Mouse (Mus musculus) forebrain, embryonic 14.5 days (tissue): ENCODE data around the gene Naa15. TPM values are rescaled to one million over a fixed set of nuclear protein-coding genes. Genes with fewer than 3 reads are reported as not detected.

Source experiments
- ATAC-seq: fragments of 200-750 bp; cut with Nextera tagmentation; 2 replicates; pipeline ENCODE4 v1.8.0; 2017; ENCODE audit warnings: mild to moderate bottlenecking, moderate library complexity
- DNase-seq: peaks from one replicate; pipeline ENCODE4 v3.0.0-alpha.2; 2015; ENCODE audit warnings: low spot score
- H3K27ac ChIP-seq: fragments of 300-500 bp; sonication (generic); 2 replicates; pipeline ENCODE4 v1.5.1; 2014; ENCODE audit warnings: low read depth, mild to moderate bottlenecking, control low read depth, low read length, moderate library complexity
- H3K27me3 ChIP-seq: fragments of 300-500 bp; sonication (generic); replicated peaks from 2 replicates; pipeline ENCODE4 v1.6.1; 2014; ENCODE audit warnings: low read length, control low read depth, mixed read lengths; ENCODE audit not compliant: control insufficient read depth, insufficient read depth
- H3K36me3 ChIP-seq: fragments of 300-500 bp; sonication (generic); 2 replicates; pipeline ENCODE4 v1.6.1; 2014; ENCODE audit warnings: low read length, control low read depth; ENCODE audit not compliant: control insufficient read depth, insufficient read depth
- H3K4me1 ChIP-seq: fragments of 300-500 bp; sonication (generic); 2 replicates; pipeline ENCODE4 v1.6.1; 2014; ENCODE audit warnings: antibody characterized with exemption, low read length, control low read depth; ENCODE audit not compliant: control insufficient read depth, insufficient read depth
- H3K4me2 ChIP-seq: fragments of 300-500 bp; sonication (generic); 2 replicates; pipeline ENCODE4 v1.6.1; 2014; ENCODE audit warnings: mild to moderate bottlenecking, control low read depth, low read length
- H3K4me3 ChIP-seq: fragments of 300-500 bp; sonication (generic); 2 replicates; pipeline ENCODE4 v1.5.1; 2014; ENCODE audit warnings: low read depth, low read length, control low read depth
- H3K9ac ChIP-seq: fragments of 300-500 bp; sonication (generic); 2 replicates; pipeline ENCODE4 v1.6.1; 2014; ENCODE audit warnings: mild to moderate bottlenecking, low read length, control low read depth, moderate library complexity
- H3K9me3 ChIP-seq: fragments of 300-500 bp; sonication (generic); replicated peaks from 2 replicates; pipeline ENCODE4 v1.6.1; 2016; ENCODE audit warnings: low read length, control low read depth, mixed read lengths; ENCODE audit not compliant: control insufficient read depth
- WGBS: fragments of 180-500 bp; shearing (Covaris S2); extraction: QIAGEN DNeasy Blood & Tissue Kit; methylation state at CpG from one replicate; pipeline ENCODE4 v1.1.7; 2014; 5-methylcytosine and 5-hydroxymethylcytosine counted together
- polyA plus RNA-seq: library from polyadenylated mRNA; unstranded; fragments of >200 nt; fragmentation: Nextera tagmentation; extraction: Ambion mirVana; gene quantifications from 2 replicates; pipeline ENCODE4 v1.2.1, GENCODE M21; 2014

Gene Naa15
- polyA plus RNA-seq, 1 experiment from 2014 or later = 26.6 TPM

- 49% methylated on average over 31 of the region's 31 CpGs for WGBS
- Histone ChIP-seq H3K27me3 (no peaks in the 10 kb centered on the region), H3K4me1 (no peaks in the 10 kb centered on the region), H3K4me2 (peak overlapping the region; percentile 43), H3K27ac (no peak overlapping the region), H3K9me3 (no peaks in the 10 kb centered on the region), H3K36me3 (no peaks in the 10 kb centered on the region), H3K4me3 (peak overlapping the region; percentile 13; the same call in 1 of the 2 replicates), H3K9ac (no peak overlapping the region; the same call in 1 of the 2 replicates)
- ATAC-seq (no peak), DNase-seq (peak; percentile 72)
Observed at GRCm38 (mm10) chr3:51377878-51378664, 36.9 kb upstream of the Naa15 start.

GRCm38 (mm10) chr3:51378665-51378946 lies 36.3 kb upstream of the Naa15 start:
- Histone ChIP-seq H3K9ac (no peak overlapping the region), H3K27ac (no peak overlapping the region), H3K4me1 (no peaks in the 10 kb centered on the region), H3K4me2 (no peak overlapping the region; the same call in 1 of the 2 replicates), H3K9me3 (no peaks in the 10 kb centered on the region), H3K4me3 (no peak overlapping the region), H3K36me3 (no peaks in the 10 kb centered on the region), H3K27me3 (no peaks in the 10 kb centered on the region)
- ATAC-seq (no peak), DNase-seq (no peak)
- WGBS = 83% methylated on average over 3 of the region's 3 CpGs

GRCm38 (mm10) chr3:51379786-51380659 lies 34.9 kb upstream of the Naa15 start:
- H3K36me3 ChIP-seq = no peaks in the 10 kb centered on the region
- ATAC-seq (no peak), DNase-seq (no peak)
- no peaks in the 10 kb centered on the region for H3K4me1 ChIP-seq
- H3K27ac ChIP-seq = no peak overlapping the region
- no peak overlapping the region for H3K4me2 ChIP-seq
- H3K9me3 ChIP-seq = no peaks in the 10 kb centered on the region
- no peaks in the 10 kb centered on the region for H3K27me3 ChIP-seq
- WGBS = 90% methylated on average over 5 of the region's 5 CpGs
- no peak overlapping the region for H3K4me3 ChIP-seq
- no peak overlapping the region for H3K9ac ChIP-seq

- Histone ChIP-seq H3K27ac (no peak overlapping the region), H3K9me3 (no peaks in the 10 kb centered on the region), H3K4me1 (no peaks in the 10 kb centered on the region), H3K4me2 (no peak overlapping the region), H3K4me3 (no peak overlapping the region), H3K27me3 (no peaks in the 10 kb centered on the region), H3K36me3 (no peaks in the 10 kb centered on the region), H3K9ac (no peak overlapping the region)
- ATAC-seq (no peak), DNase-seq (no peak)
- 78% methylated on average over 2 of the region's 5 CpGs for WGBS
Observed at GRCm38 (mm10) chr3:51380660-51381014, 34.3 kb upstream of the Naa15 start.

- no peak for DNase-seq
- 29% methylated on average over 12 of the region's 12 CpGs for WGBS
- no peaks in the 10 kb centered on the region for H3K4me1 ChIP-seq
- no peaks in the 10 kb centered on the region for H3K27me3 ChIP-seq
- no peaks in the 10 kb centered on the region for H3K9me3 ChIP-seq
- no peaks in the 10 kb centered on the region for H3K36me3 ChIP-seq
- no peak overlapping the region for H3K4me3 ChIP-seq
- H3K27ac ChIP-seq = no peak overlapping the region
- no peak overlapping the region for H3K4me2 ChIP-seq
- no peak overlapping the region for H3K9ac ChIP-seq
- no peak for ATAC-seq
Observed at GRCm38 (mm10) chr3:51383409-51383808, 31.5 kb upstream of the Naa15 start.

GRCm38 (mm10) chr3:51386441-51387133 lies 28.4 kb upstream of the Naa15 start:
- Histone ChIP-seq H3K27me3 (no peaks in the 10 kb centered on the region), H3K4me2 (no peak overlapping the region), H3K4me1 (no peaks in the 10 kb centered on the region), H3K9me3 (no peaks in the 10 kb centered on the region), H3K9ac (no peak overlapping the region), H3K4me3 (no peak overlapping the region), H3K27ac (no peak overlapping the region), H3K36me3 (no peaks in the 10 kb centered on the region)
- no peak for DNase-seq
- WGBS = 51% methylated on average over 12 of the region's 12 CpGs
- ATAC-seq = no peak

- no peaks in the 10 kb centered on the region for H3K4me1 ChIP-seq
- no peak for DNase-seq
- H3K9me3 ChIP-seq = no peaks in the 10 kb centered on the region
- no peak overlapping the region for H3K27ac ChIP-seq
- ATAC-seq = no peak
- 81% methylated on average over 3 of the region's 3 CpGs for WGBS
- no peak overlapping the region for H3K9ac ChIP-seq
- H3K4me2 ChIP-seq = no peak overlapping the region
- H3K36me3 ChIP-seq = no peaks in the 10 kb centered on the region
- H3K4me3 ChIP-seq = no peak overlapping the region
- H3K27me3 ChIP-seq = no peaks in the 10 kb centered on the region
Observed at GRCm38 (mm10) chr3:51387134-51387451, 27.9 kb upstream of the Naa15 start.

- Histone ChIP-seq H3K36me3 (no peaks in the 10 kb centered on the region), H3K27me3 (no peaks in the 10 kb centered on the region), H3K27ac (no peak overlapping the region), H3K9ac (no peak overlapping the region), H3K4me1 (no peaks in the 10 kb centered on the region), H3K4me2 (no peak overlapping the region), H3K4me3 (no peak overlapping the region), H3K9me3 (no peaks in the 10 kb centered on the region)
- no peak for DNase-seq
- WGBS = 48% methylated on average over 8 of the region's 8 CpGs
- ATAC-seq = no peak
Observed at GRCm38 (mm10) chr3:51387868-51388381, 27.0 kb upstream of the Naa15 start.
